In the genomic region with DNA sequence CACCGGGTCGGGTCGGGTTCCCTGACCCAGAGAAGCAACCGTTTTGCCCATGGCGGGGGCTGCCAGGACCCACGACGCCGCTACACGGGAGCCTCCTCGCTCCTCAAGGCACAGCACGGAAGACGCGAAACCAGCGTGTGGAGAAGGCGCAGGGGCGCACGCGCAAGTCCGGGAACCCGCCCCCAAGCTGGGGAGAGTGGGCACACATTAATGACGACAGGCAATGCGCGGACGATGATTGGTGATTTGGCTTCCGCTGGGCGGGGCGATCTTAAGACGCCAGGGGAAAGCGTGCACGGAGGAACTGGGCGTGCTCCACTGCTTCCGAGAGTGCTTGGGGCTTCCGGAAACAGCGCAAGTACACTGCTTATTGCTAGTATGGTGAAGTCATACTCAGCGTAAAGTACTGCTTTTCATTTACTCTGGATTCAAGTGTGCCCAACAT, we compare ENCODE assay signal across 8 mouse cellular contexts. TPM values are rescaled to one million over a fixed set of nuclear protein-coding genes. Genes with fewer than 3 reads are reported as not detected.
DNase-seq lines count a peak whose midpoint lies in the region; ATAC-seq and TF ChIP-seq lines count a peak whose summit lies in the region.

Ddx10 (minus strand) TSS at position 101 of the 445 bp plus-strand sequence.

- H3K9me3 ChIP-seq in ES-E14 (ENCODE audit: control insufficient read depth, insufficient read depth, low read depth, low read length) = no peaks in the 10 kb centered on the region
- H3K9me3 ChIP-seq in forebrain, embryonic 15.5 days = no peaks in the 10 kb centered on the region

- ATAC-seq in forebrain, embryonic 15.5 days (replicated peaks) = peak; percentile 100
- ATAC-seq in neutrophil, adult 5-6 weeks (ENCODE audit: extremely low read depth, insufficient number of reproducible peaks, low FRiP score, poor library complexity, severe bottlenecking) = peak; percentile 100

- H3K4me1 ChIP-seq in ES-E14 (ENCODE audit: control insufficient read depth in 2 of 2, insufficient read depth in 2 of 2, low read length in 2 of 2, poor library complexity in 1 of 2) = peaks cover 0 to 2% of the 10 kb centered on the region in 2 experiments; a peak in 1 of 4 replicates
- H3K4me1 ChIP-seq in forebrain, embryonic 15.5 days = peaks cover 19% of the 10 kb centered on the region
- peaks cover 2% of the 10 kb centered on the region; the same call in 1 of the 2 replicates for H3K4me1 ChIP-seq in lung, adult 2 months (ENCODE audit: control insufficient read depth, insufficient read depth, low read length)

- H3K36me3 ChIP-seq in ES-E14 (ENCODE audit: control insufficient read depth, insufficient read depth, low read length, poor library complexity, severe bottlenecking) = no peaks in the 10 kb centered on the region; the same call in 1 of the 2 replicates
- H3K36me3 ChIP-seq in forebrain, embryonic 15.5 days = no peaks in the 10 kb centered on the region

- peak; percentile 98 for DNase-seq in ES-E14 (ENCODE audit: low read depth, low spot score)
- peak; percentile 97 for DNase-seq in cerebellum, adult 11-12 months
- peak; percentile 96 for DNase-seq in heart, postnatal 25 days (ENCODE audit: low spot score)
- peak; percentile 97 to 99 for DNase-seq in layer of hippocampus, adult 18-20 months (ENCODE audit: low spot score in 2 of 2)
- peak; percentile 98 for DNase-seq in lung, adult 2 months
- peak; percentile 95 to 97 for DNase-seq in thymus, adult 18-20 months

- peak within 1 kb of the TSS; percentile 73 to 92 for H3K4me3 ChIP-seq in ES-E14 (ENCODE audit: insufficient read depth in 1 of 2, low read depth in 1 of 2, low read length in 2 of 2, poor library complexity in 1 of 2, severe bottlenecking in 1 of 2)
- peak within 1 kb of the TSS; percentile 86 for H3K4me3 ChIP-seq in forebrain, embryonic 15.5 days
- H3K4me3 ChIP-seq in lung, adult 2 months (replicated peaks; ENCODE audit: extremely low read depth, low read depth, low read length) = peak within 1 kb of the TSS; percentile 88

- peak; percentile 63; the same call in 1 of the 2 replicates for TF ChIP-seq POLR2A in lung, adult 2 months (IDR thresholded peaks at IDR 0.05; ENCODE audit: borderline replicate concordance, extremely low read depth, low read depth, low read length)

- no peak within 1 kb of the TSS for H3K27ac ChIP-seq in ES-E14 (ENCODE audit: insufficient read depth, low read depth, low read length, poor library complexity, severe bottlenecking)
- H3K27ac ChIP-seq in forebrain, embryonic 15.5 days (replicated peaks) = 0 out of 2 replicates have a peak within 1 kb of the TSS, but pooled peaks have one; percentile 41

- under 1% methylated on average over 35 of the region's 35 CpGs for WGBS in forebrain, embryonic 15.5 days
- WGBS in lung, adult 2 months = under 1% methylated on average over 35 of the region's 35 CpGs

- TF ChIP-seq CTCF in lung, adult 2 months (IDR thresholded peaks at IDR 0.05; ENCODE audit: insufficient read depth, low read length) = no peak

- H3K27me3 ChIP-seq in forebrain, embryonic 15.5 days = no peaks in the 10 kb centered on the region

- in situ Hi-C loops in ES-E14 (cut with MboI; ENCODE audit: low sequenced_read_pairs in 2 of 2, unreplicated experiment in 2 of 2) = no loop called here

- peak within 1 kb of the TSS; percentile 86 for H3K9ac ChIP-seq in ES-E14 (ENCODE audit: insufficient read depth, low read depth, low read length, poor library complexity, severe bottlenecking)
- H3K9ac ChIP-seq in forebrain, embryonic 15.5 days (replicated peaks) = peak within 1 kb of the TSS; percentile 77

- intact Hi-C loops in heart, postnatal 25 days (cut with DNase I) = loop anchor here (2.0 kb wide), 1 partner anchor 289 kb away; the partner anchor contains the start of genes Atm and Npat

- H3K4me2 ChIP-seq in forebrain, embryonic 15.5 days (replicated peaks) = peak within 1 kb of the TSS; percentile 93

TF ChIP-seq in ES-E14, 5 proteins besides CTCF, POLR2A, EP300 and RAD21:
- TF ChIP-seq CHD2 (IDR thresholded peaks at IDR 0.05; ENCODE audit: low read depth, low read length) (no peak), MAFK (IDR thresholded peaks at IDR 0.05; ENCODE audit: insufficient read depth, low read depth, low read length) (no peak), HCFC1 (IDR thresholded peaks at IDR 0.05; ENCODE audit: borderline replicate concordance, insufficient read depth, low read length) (no peak), ZC3H11A (IDR thresholded peaks at IDR 0.05; ENCODE audit: borderline replicate concordance, low read depth, low read length) (no peak), ZNF384 (IDR thresholded peaks at IDR 0.05; ENCODE audit: low read depth, low read length) (no peak)
TF ChIP-seq in ES-E14: peak in this region for 0.

RNA-seq across cellular contexts. Expression of gene Ddx10, which starts in this region (rescaled TPM):
- total RNA-seq in ES-E14 (2012; rRNA removed) = 32.0 and 46.7 TPM in 2 replicates
- 23.7 and 24.2 TPM in 2 replicates for polyA plus RNA-seq in forebrain, embryonic 15.5 days (2015; fragmentation: Nextera tagmentation; extraction: Ambion mirVana)
- 1 to 10 TPM; 8.9 to 9.7 TPM for total RNA-seq in heart, postnatal 25 days (2021)
- 10 to 100 TPM; 20.4 to 23.0 TPM for total RNA-seq in layer of hippocampus, adult 18-20 months (2021)
- polyA plus RNA-seq in lung, adult 2 months (2012; rRNA removed) = 1.1 and 2.0 TPM in 2 replicates
- total RNA-seq in neutrophil, adult 5-6 weeks (2017) = 43.8 and 46.8 TPM in 2 replicates
